Mouse (Mus musculus) bone marrow, adult 2 months (tissue): Measurements from ENCODE around the gene Mmrn2.

Source experiments
- CTCF ChIP-seq: fragments of 200-500 bp; IDR thresholded peaks from 2 replicates; pipeline ENCODE4 v1.5.1; 2011; ENCODE audit warnings: low read length, control low read depth; ENCODE audit not compliant: control insufficient read depth, insufficient read depth
- POLR2A ChIP-seq: fragments of 200-500 bp; IDR thresholded peaks from 2 replicates; pipeline ENCODE4 v1.6.1; 2011; ENCODE audit warnings: low read depth, mild to moderate bottlenecking, control low read depth, low read length, borderline replicate concordance; ENCODE audit not compliant: control insufficient read depth

GRCm38 (mm10) chr14:34412164-34412896 lies 37.1 kb downstream of the Mmrn2 start:
- TF ChIP-seq POLR2A (no peak), CTCF (no peak)
